Mouse (Mus musculus) G1E (cell line): ENCODE measurements around the gene Ebf3. TPM values are rescaled to one million over a fixed set of nuclear protein-coding genes. Genes with fewer than 3 reads are reported as not detected.

Experiments used
- ATAC-seq: 2 replicates; pipeline ENCODE4 v1.8.0; 2016; ENCODE audit warnings: mild to moderate bottlenecking; ENCODE audit not compliant: insufficient number of reproducible peaks, poor library complexity, low FRiP score, severe bottlenecking; ENCODE audit errors: extremely low read depth
- DNase-seq: peaks from one replicate; pipeline ENCODE4 v3.0.0; 2012; ENCODE audit warnings: low spot score
- H3K27me3 ChIP-seq: 2 replicates; pipeline ENCODE4 v1.6.1; 2012; ENCODE audit warnings: mild to moderate bottlenecking, low read length, inconsistent platforms; ENCODE audit not compliant: insufficient read depth
- H3K36me3 ChIP-seq: replicated peaks from 2 replicates; pipeline ENCODE3; 2012; ENCODE audit warnings: mild to moderate bottlenecking, inconsistent platforms
- H3K4me1 ChIP-seq: 2 replicates; pipeline ENCODE4 v1.6.1; 2012; ENCODE audit warnings: low read depth, low read length, inconsistent platforms, mixed read lengths; ENCODE audit not compliant: insufficient read depth
- H3K4me3 ChIP-seq: 2 replicates; pipeline ENCODE4 v1.5.1; 2012; ENCODE audit warnings: low read depth, mild to moderate bottlenecking, inconsistent platforms, low read length, moderate library complexity, mixed read lengths
- H3K9me3 ChIP-seq: replicated peaks from 2 replicates; pipeline ENCODE4 v1.6.1; 2012; ENCODE audit warnings: inconsistent platforms
- CTCF ChIP-seq: IDR thresholded peaks from 2 replicates; pipeline ENCODE4 v1.5.1; 2012; ENCODE audit warnings: low read depth, low read length, inconsistent platforms, mixed read lengths
- GATA1 ChIP-seq: IDR thresholded peaks from 2 replicates; pipeline ENCODE4 v1.6.1; 2012; ENCODE audit warnings: borderline replicate concordance, low read length, inconsistent platforms, mixed read lengths
- GATA2 ChIP-seq: IDR thresholded peaks from 2 replicates; pipeline ENCODE4 v1.6.1; 2012; ENCODE audit warnings: low read depth, low read length, inconsistent platforms, borderline replicate concordance
- POLR2AphosphoS5 ChIP-seq: IDR thresholded peaks from 2 replicates; pipeline ENCODE4 v1.6.1; 2012; ENCODE audit warnings: low read depth, low read length, inconsistent platforms; ENCODE audit not compliant: insufficient replicate concordance
- TAL1 ChIP-seq: conservative IDR thresholded peaks from 2 replicates; pipeline ENCODE4 v1.6.1; 2012; ENCODE audit warnings: low read depth, low read length, inconsistent platforms, mixed read lengths
- polyA plus RNA-seq: library from polyadenylated mRNA; stranded (reverse); fragments of >175 nt; gene quantifications from 2 replicates; pipeline ENCODE4 v1.2.3, GENCODE M21; 2012
- total RNA-seq, 2 experiments: library from RNA; stranded (forward) in 1 of 2; stranded (reverse) in 1 of 2; fragments of 200-1000 nt in 1 of 2; fragments of >200 nt in 1 of 2; fragmentation: Nextera tagmentation in 1 of 2; gene quantifications; 2 replicates each; pipeline ENCODE4 v1.2.3; 2014 to 2017

Gene Ebf3
- total and polyA plus RNA-seq, 3 experiments: 0.16 TPM; not detected in 2

DNA sequence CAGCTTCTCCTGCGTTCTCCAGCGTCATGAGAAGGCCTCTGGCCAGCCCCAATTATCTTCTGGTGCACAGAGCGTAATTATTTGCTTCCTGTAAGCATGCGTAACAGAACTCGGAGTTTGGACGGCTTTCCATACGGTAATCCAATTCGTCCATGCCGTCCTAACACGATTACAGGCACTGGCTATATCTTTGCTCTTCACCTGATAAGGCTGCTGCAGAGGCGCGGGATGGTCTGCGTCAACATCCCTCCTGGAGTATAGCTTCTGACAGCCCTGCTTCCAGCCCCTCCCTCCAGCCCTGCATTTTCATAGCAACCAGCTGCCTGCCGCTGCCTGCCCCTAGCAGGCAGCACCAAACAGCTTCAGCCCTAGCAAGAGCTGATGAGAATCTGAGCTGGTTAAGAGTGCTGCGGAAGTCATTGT is 12.9 kb downstream of the Ebf3 start:
- peaks cover 55% of the 10 kb centered on the region for H3K9me3 ChIP-seq
- DNase-seq (no peak), ATAC-seq (no peak)
- TF ChIP-seq CTCF (no peak), GATA1 (no peak), POLR2AphosphoS5 (no peak)
- H3K36me3 ChIP-seq: no peaks in the 10 kb centered on the region
- H3K4me1 ChIP-seq: no peaks in the 10 kb centered on the region
- no peak overlapping the region for H3K4me3 ChIP-seq
- H3K27me3 ChIP-seq: no peaks in the 10 kb centered on the region; the same call in 1 of the 2 replicates

GRCm38 (mm10) chr7:137300826-137301225 is 13.4 kb downstream of the Ebf3 start:
- Histone ChIP-seq H3K4me1 (no peaks in the 10 kb centered on the region), H3K36me3 (no peaks in the 10 kb centered on the region), H3K27me3 (no peaks in the 10 kb centered on the region; the same call in 1 of the 2 replicates), H3K4me3 (no peak overlapping the region), H3K9me3 (peaks cover 59% of the 10 kb centered on the region)
- no peak for DNase-seq
- TF ChIP-seq GATA1 (no peak), POLR2AphosphoS5 (no peak), TAL1 (no peak), GATA2 (no peak), CTCF (no peak)
- no peak for ATAC-seq

DNA sequence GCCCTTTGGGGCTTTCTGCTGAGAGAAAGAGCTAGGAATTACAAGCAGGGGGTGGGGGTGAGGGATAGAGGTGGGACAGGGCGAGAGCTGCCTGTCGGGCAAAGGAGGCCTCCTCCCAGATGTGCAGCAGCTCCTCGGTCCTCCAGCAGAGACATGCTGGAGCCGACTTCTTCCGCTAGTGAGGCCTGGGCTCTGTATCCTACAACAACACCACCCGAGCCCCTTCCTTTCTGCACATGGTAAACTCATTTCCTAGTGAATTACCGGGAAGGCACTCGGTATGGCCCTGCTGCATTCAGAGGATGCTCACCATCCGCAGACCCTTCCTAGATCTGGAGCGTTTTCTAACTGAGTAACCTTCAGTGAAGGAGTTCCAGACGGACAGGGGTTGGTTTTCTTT is 14.1 kb downstream of the Ebf3 start:
- TF ChIP-seq POLR2AphosphoS5 (no peak), GATA2 (no peak), TAL1 (no peak)
- ATAC-seq: no peak
- DNase-seq: no peak
- no peak overlapping the region for H3K4me3 ChIP-seq
- no peaks in the 10 kb centered on the region for H3K4me1 ChIP-seq
- no peaks in the 10 kb centered on the region; the same call in 1 of the 2 replicates for H3K27me3 ChIP-seq
- peaks cover 59% of the 10 kb centered on the region for H3K9me3 ChIP-seq
- H3K36me3 ChIP-seq: no peaks in the 10 kb centered on the region

- TF ChIP-seq GATA2: no peak
- no peaks in the 10 kb centered on the region for H3K4me1 ChIP-seq
- H3K36me3 ChIP-seq: no peaks in the 10 kb centered on the region
- no peak for ATAC-seq
- DNase-seq: no peak
- no peak overlapping the region; the same call in 1 of the 2 replicates for H3K4me3 ChIP-seq
- H3K9me3 ChIP-seq: peaks cover 69% of the 10 kb centered on the region
- H3K27me3 ChIP-seq: no peaks in the 10 kb centered on the region
These were observed 16.5 kb downstream of the Ebf3 start for GRCm38 (mm10) chr7:137297594-137298381.

DNA sequence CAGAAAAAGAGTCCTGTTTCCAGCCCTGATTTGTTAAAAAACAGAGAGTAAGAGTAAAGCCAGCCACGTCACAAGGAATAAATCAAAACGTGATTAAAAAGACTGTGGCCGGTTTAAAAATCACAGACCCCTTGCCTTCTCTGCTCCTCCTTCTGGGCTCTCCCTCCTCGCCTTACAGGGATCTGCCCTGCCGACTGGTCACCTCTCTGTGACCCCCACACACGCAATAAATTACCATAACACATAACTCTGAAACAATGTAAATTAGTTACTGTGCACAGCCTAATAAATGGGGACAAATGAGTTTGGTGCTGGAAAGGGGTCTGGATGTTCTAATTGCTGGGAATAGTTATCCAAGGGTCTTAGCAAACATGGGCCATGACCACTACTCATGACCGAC is 17.1 kb downstream of the Ebf3 start:
- DNase-seq (no peak), ATAC-seq (no peak)
- no peaks in the 10 kb centered on the region for H3K4me1 ChIP-seq
- peaks cover 73% of the 10 kb centered on the region for H3K9me3 ChIP-seq
- no peaks in the 10 kb centered on the region for H3K36me3 ChIP-seq
- no peaks in the 10 kb centered on the region for H3K27me3 ChIP-seq
- TF ChIP-seq CTCF (no peak), GATA2 (no peak), POLR2AphosphoS5 (no peak), TAL1 (no peak), GATA1 (no peak)
- no peak overlapping the region for H3K4me3 ChIP-seq

GRCm38 (mm10) chr7:137295612-137296011 is 18.6 kb downstream of the Ebf3 start:
- no peaks in the 10 kb centered on the region for H3K36me3 ChIP-seq
- TF ChIP-seq GATA2 (no peak), CTCF (no peak), GATA1 (no peak), POLR2AphosphoS5 (no peak), TAL1 (no peak)
- H3K27me3 ChIP-seq: no peaks in the 10 kb centered on the region
- H3K4me1 ChIP-seq: no peaks in the 10 kb centered on the region
- ATAC-seq: no peak
- no peak for DNase-seq
- peaks cover 74% of the 10 kb centered on the region for H3K9me3 ChIP-seq
- H3K4me3 ChIP-seq: no peak overlapping the region

- DNase-seq (no peak), ATAC-seq (no peak)
- Histone ChIP-seq H3K9me3 (peaks cover 73% of the 10 kb centered on the region), H3K36me3 (no peaks in the 10 kb centered on the region), H3K27me3 (no peaks in the 10 kb centered on the region), H3K4me3 (no peak overlapping the region), H3K4me1 (no peaks in the 10 kb centered on the region)
- TF ChIP-seq CTCF: no peak
- TF ChIP-seq GATA1: no peak
- no peak for TF ChIP-seq POLR2AphosphoS5
- no peak for TF ChIP-seq GATA2
- TF ChIP-seq TAL1: no peak
These were observed 19.8 kb downstream of the Ebf3 start for GRCm38 (mm10) chr7:137294446-137294845.
